Mouse (Mus musculus) layer of hippocampus, postnatal 25 days (tissue): ENCODE measurements at regions not wholly inside any gene's neighbourhood (a gene's known extent, or its start where the extent isn't known, plus 50 kb on each side); places are given as distances from the start of the nearest gene placed in this dataset.
"Not testable (repeated sequence)": the region's sequence is repeated elsewhere in the genome, so short reads cannot be mapped to it uniquely, and the experiment has no call there.

Source experiments
- DNase-seq, 2 experiments: peaks; one replicate each; pipeline ENCODE4 v3.0.0; 2022; ENCODE audit warnings: mixed read lengths in 2 of 2, low spot score in 1 of 2; ENCODE audit errors: extremely low spot score in 1 of 2

DNA sequence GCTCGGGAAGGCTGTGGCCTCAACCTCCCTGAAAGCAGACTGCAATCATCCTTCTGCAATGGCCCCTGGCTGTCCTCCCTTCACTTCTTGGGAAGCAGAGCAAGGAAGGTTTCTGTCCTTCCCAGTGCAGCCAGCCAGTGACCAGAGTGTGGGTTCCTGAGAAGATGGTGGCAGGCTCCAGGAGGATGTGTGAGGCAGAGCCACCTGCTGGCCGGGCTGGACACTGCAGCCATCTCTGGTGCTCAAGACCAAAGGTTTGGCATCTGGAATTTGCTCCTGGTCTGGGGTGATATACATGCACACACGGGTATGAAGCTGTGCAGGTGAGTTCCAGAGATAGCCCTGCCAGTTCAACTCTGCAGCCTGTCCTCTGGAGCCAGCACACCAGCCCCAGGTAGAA lies 227.2 kb upstream of the Irx4 start:
- peak; percentile 34 to 70 for DNase-seq

DNA sequence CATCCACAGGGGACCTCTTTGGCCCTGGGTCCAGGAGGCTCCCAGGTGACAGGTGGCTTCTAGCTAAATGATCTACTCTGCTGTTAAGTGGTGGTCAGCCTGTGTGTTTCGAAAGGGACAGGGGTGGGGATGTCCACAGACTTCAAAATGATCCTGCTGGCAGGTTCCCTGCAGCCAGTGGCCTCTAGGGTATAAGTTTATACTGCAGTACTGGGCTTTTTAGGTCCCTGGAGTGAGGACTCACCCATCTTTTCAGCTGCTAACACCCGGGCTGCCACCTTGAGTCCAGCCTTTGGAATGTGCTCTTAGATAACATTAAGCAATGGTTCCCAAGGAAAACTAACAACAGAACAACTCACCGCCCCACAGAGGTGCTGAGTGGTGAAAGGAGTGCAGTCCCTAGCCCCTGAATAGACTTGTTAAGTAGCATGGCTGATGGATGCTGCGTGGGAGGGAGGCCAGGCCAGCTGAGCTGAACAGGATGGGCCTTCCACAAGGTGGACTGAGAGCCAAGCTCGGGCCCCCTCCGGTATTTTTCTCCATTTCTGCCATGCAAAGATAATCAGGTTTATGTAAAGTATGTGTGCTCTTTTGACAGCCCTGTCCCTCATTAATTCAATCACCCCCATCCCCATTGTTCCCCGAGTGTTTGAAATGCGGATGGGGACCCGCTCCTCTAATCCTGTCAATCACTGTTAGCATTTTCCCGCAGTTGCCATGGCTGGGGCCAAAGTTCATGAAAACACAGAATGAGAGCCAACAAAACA lies 226.0 kb upstream of the Irx4 start:
- peak in 1 of 2 experiments; percentile 16 for DNase-seq

GRCm38 (mm10) chr13:73034886-73035285 lies 225.4 kb upstream of the Irx4 start:
- no peak for DNase-seq

DNA sequence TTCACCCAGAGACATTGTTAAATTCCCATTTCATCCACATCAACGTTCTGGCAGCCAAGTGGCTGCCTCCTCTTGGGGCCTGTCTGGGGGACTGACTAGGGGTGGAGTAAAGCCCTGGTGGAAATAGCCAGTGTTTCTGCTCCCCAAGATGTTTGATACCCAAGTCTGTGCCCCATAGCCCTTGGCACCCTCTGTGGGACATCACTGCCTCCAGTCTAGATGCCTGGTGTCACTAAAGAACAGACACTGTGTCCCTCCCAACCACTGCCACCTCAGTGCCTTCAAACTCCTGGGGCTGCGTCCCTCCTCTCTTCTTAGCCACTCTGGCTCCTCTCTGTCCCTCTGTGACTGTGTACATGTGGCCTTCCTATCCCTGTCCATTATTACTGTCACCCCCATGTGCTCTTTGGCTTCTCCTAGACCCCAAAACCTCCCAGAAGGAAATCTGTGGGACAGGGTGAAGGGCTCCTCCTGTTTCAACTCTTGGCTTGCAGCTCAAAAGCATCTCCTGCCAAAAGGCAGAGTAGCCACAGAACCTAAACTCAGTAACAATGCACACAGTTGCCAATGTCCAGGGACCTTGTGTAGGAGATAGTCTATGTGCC lies 224.8 kb upstream of the Irx4 start:
- DNase-seq: no peak

DNA sequence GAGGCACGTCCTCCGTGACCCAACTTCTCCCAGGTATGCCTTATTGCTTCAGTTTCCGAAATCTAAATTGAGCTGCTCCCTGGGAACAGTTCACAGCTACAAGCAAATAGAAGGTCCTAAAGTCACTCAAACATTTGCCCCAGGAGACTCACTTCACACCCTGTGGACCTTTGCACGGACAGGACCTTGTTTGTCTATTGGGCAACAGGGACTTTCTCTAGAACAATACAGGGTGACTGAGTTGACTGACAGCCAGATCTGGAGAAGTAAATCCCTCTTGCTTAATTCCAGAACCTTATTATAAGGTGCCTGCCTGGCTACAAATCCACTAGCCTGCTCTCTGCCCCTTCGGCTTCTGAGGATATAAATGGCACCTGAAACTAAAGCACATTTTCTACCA lies 220.5 kb upstream of the Irx4 start:
- no peak for DNase-seq

GRCm38 (mm10) chr13:73041233-73042040 lies 218.8 kb upstream of the Irx4 start:
- DNase-seq: no peak

DNA sequence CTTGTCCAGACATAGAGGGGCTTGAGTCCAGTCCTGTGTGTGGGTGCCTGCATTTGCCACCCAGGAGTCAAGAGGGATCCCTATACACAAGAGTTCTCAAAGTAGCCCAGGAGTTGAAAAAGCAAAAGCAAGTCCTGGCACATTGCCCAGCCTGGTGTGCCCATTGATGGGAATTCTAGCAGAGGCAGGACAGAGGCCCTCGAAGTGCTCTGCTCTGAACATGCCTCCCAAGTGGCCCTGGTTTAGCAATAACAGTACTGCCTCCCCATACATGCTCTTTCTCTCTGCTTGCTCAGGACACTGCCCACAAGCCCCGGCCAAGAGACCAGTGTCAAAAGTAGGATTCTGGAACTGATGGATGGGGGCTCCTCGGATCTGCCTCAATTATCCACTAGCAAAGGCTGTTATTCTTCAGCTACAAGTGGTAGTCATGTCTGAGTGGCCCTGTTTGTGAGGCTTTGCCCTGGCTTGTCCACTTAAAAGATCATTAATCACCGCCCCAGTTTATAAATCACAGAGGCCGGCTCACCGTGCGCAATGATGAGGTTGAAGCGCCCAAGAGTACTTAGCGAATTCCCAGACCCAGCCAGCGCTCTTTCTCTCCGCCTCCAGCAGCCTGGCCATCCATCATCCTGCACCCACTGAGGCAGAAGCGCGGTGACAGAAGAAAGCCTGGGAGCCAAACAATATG lies 190.3 kb upstream of the Irx4 start:
- no peak for DNase-seq

- no peak for DNase-seq
Measured at GRCm38 (mm10) chr13:73070531-73070908, 189.8 kb upstream of the Irx4 start.

DNA sequence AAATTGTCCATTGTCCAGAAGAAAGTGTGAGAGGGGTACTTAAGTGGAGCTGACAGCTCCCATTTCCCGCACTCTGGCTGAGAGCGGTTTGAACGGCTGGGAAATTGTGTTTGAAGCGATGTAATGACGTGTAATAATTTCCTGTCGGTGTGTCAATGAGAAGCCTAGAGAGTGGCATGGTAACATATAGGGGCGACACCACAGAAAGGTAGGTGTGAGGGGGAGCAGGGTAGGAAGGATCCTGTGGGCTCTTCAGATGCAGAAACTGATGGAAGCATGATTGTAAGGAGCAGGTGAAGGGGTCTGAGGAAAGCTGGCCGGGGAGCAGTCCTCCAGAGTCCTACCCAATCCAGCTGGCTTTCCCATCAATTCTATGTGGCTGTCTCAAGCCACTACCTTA lies 189.2 kb upstream of the Irx4 start:
- DNase-seq: no peak

GRCm38 (mm10) chr13:73071854-73072852 lies 188.1 kb upstream of the Irx4 start:
- DNase-seq: no peak

DNA sequence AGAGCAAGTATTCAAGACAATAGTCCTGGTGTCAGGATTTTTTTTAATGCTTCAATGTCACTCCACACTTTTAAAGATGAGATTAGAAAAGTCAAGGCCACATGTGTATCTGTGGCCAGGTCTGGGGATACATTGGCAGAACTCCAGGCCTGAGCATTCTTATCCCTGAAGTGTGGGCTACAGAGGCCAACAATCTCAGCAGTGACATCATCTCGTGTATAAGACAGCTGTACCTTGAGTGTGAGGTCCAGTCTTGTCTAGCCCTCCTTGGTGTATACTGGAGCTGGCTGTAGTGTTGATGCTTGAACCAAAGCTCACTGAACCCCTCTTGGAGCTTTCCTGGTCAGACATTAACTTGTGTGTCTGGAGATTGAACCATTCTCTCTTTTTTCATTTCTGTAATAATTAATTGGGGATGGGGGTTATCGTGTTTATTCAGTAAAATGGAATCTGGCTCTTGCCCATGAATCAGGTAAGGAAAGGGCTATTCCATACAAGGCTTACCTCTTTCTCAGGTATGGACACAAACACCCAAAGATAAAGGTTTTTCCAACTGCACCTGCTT lies 182.3 kb upstream of the Irx4 start:
- no peak for DNase-seq

- not testable (repeated sequence) for DNase-seq
Measured at GRCm38 (mm10) chr13:73087815-73088214, 172.5 kb upstream of the Irx4 start.

DNA sequence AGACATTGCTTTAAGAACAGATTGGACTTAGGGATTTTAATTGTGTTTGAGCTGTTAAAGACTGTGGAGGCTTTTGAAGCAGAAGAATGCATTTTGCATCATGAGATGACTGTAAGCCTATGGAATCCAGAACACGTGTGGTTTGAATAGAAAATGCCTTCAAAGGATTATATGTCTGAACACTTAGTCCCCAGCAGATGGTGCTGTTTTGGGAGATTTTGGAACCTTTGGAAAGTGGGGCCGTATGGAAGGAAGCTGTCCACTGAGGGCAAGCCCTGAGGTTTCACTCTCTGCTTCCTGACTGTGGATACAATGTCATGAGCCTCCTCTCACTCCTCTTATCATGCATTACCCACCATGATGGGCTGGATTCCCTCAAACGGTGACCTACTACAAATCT lies 168.4 kb upstream of the Irx4 start:
- DNase-seq: no peak

DNA sequence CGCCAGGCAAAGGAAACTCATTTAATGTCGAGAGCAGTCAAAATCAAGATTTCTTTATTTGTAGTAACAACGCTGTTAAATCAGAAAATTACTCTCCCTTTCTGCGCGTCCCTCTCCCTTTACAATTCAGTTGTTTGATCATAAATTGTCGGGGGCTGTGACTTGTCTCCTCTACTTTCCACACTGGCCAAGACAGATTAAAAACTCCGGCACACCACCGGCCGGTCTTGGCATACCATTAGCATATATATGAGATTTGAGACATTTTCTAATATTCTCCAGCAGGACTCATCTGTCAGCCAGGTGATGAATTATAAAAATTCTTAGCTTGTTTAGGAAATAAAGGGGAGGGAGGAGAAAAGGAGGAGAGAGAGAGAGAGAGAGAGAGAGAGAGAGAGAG lies 162.8 kb upstream of the Irx4 start:
- DNase-seq: no peak

DNA sequence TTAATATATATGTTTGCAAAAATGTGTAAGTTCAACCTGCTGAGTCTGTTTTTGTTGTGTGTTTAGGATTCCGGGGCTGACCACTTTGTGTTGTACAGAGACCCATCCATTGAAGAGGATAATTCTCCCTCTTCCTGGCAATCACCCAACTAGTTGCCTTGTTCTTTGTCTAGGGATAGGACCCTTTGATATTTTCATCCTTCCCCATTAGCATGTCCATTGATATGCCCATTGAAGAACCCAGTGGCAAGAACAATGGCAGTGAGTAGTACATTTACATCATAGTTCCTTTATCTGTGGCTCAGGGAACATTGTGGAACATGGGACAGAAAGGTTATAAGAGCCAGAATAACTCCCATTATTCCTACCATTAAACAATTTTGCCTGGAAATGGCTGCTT lies 160.9 kb upstream of the Irx4 start:
- no peak for DNase-seq

DNA sequence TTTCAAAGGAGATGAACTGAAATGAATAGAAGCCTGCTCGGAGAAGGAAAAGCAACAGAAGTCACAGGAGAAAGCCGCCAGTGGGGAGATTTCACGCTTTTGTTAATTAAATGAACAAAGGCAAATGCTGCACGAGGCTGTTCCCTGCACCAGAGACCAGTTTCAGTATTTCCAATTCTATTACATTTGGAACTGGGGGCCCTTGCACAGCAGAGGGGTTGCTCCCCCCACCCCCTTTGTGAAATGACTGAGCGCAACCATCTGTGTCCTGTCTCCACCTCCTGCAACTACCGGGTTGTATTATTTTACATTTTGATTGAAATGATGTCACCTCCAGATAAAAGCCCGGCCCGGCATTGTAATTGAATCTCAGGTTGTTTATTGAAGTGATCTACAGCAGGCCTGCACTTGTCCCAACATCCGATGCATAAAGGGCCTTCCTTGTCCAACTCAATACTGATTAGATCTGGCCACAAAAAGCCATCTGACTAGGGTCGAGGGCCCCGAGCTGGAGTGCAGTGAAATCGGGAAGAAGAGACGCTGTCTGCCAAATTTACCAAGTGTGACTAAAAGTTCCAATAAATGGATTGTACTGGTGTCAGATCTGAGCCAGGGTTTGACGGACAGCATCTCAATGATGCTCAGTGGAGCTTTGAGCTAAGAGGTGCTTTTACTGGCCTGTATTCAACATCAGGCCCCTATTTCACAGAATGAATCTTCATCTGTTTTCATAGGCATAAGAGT lies 152.9 kb upstream of the Irx4 start:
- no peak for DNase-seq

- no peak for DNase-seq
Measured at GRCm38 (mm10) chr13:73116822-73117632, 143.3 kb upstream of the Irx4 start.

- peak; percentile 12 to 18 for DNase-seq
Measured at GRCm38 (mm10) chr13:73117633-73118076, 142.6 kb upstream of the Irx4 start.
